Mouse (Mus musculus): ENCODE results near the gene Mmp17. TPM values are rescaled to one million over a fixed set of nuclear protein-coding genes. Genes with fewer than 3 reads are reported as not detected.
A peak's percentile ranks its signal among the peaks of the same experiment; 100 is the strongest.

Gene Mmp17
- total RNA-seq (2014; fragmentation: Nextera tagmentation), result 0.40 TPM in 1 of 2 replicates, not detected in the other
- not detected in 2 replicates for total RNA-seq (2017)

GRCm38 (mm10) chr5:129583761-129584582 is at the start of gene Mmp17:
Mmp17 (plus strand) TSS chr5:129584169.
- ATAC-seq (replicated peaks; ENCODE audit: low FRiP score, low TSS enrichment, poor library complexity, severe bottlenecking), result peak; percentile 81

- ATAC-seq (replicated peaks; ENCODE audit: low FRiP score, low TSS enrichment, poor library complexity, severe bottlenecking), result no peak
These were observed 49.5 kb upstream of the Mmp17 start for GRCm38 (mm10) chr5:129534500-129534899.

DNA sequence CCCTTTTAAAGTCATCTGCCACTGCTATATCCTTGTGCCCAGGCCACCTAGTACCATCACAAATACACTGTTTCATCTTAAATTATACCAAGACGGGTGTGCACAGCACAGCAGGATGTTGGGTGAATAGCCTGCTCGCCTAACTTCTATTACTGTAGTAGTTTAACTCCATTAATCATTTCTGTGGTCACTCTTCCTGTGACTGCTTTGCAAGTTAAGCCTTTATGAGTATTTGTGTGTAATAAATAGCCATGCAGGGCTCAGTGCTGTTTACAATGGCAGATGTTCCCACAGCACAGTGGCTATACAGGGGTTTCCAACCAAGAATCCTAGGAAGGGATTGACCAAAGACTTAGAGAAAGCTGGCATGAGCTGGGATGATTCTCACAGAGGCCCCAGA is 48.9 kb upstream of the Mmp17 start:
- no peak for ATAC-seq (replicated peaks; ENCODE audit: low FRiP score, low TSS enrichment, poor library complexity, severe bottlenecking)

GRCm38 (mm10) chr5:129535431-129535830 is 48.5 kb upstream of the Mmp17 start:
- ATAC-seq (replicated peaks; ENCODE audit: low FRiP score, low TSS enrichment, poor library complexity, severe bottlenecking), result no peak

DNA sequence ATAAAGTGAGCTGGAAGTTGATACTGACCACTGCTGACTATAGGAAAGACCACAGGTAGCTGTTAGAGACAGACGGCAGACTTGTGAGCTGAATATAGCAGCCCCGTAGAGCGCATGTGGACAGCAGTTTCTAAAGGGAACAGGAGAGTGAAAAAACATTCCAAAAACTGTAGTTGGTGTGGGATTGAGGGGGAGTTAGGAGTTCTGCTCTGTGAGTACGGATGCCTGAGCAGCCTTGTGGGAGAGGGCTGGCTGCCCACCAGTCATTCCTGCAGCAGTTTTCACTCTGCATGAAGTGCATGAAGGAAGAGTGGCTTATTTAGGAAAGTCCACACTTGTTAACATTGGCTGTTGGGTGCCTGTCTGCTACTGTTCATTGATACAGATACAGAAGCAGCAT is 45.1 kb upstream of the Mmp17 start:
- no peak for ATAC-seq (replicated peaks; ENCODE audit: low FRiP score, low TSS enrichment, poor library complexity, severe bottlenecking)

- peak; percentile 77 for ATAC-seq (replicated peaks; ENCODE audit: low FRiP score, low TSS enrichment, poor library complexity, severe bottlenecking)
These were observed 41.7 kb upstream of the Mmp17 start for GRCm38 (mm10) chr5:129542236-129542635.

DNA sequence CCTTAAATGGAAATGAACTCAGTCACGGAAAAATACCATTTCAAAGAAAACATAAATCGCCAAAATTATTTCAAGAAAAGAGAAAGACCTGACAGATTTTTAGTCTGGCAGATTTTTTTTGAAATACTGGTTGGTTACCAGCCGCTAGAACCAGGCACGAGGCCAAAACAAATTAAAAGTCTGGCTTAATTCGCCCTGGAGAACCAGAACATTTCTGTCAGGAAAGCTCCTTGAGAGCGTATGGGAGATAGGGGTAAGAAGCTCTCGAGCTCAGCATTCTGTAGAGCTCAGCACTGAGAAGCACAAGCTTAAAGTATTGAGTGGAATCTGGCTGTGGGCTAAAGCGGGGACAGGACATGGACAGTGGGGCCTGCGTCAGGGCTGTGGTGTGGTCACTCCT is 38.2 kb upstream of the Mmp17 start:
- no peak for ATAC-seq (replicated peaks; ENCODE audit: low FRiP score, low TSS enrichment, poor library complexity, severe bottlenecking)

- no peak for ATAC-seq (replicated peaks; ENCODE audit: low FRiP score, low TSS enrichment, poor library complexity, severe bottlenecking)
These were observed 34.3 kb upstream of the Mmp17 start for GRCm38 (mm10) chr5:129549716-129550115.

- no peak for ATAC-seq (replicated peaks; ENCODE audit: low FRiP score, low TSS enrichment, poor library complexity, severe bottlenecking)
These were observed 33.2 kb upstream of the Mmp17 start for GRCm38 (mm10) chr5:129550790-129551189.

DNA sequence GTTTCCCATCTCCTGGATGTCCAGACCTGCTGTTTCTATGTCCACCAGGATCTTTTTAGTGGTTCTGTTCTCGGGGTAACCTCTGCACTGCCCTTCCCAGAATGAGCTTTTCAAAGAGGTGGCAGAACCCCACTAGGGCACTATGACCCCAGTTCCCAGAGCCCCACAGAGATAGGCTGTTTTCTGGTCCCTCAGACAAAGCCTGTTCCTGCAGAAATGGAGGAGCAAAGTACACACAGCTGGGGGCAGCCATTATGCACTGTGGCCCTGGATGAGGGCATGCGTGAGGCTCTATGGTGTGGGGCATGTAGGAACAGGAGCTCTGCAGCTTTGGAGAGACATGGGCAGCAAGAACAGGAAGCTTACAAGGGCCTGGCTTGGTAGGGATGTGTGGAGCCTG is 32.0 kb upstream of the Mmp17 start:
- no peak for ATAC-seq (replicated peaks; ENCODE audit: low FRiP score, low TSS enrichment, poor library complexity, severe bottlenecking)

- no peak for ATAC-seq (replicated peaks; ENCODE audit: low FRiP score, low TSS enrichment, poor library complexity, severe bottlenecking)
These were observed 30.3 kb upstream of the Mmp17 start for GRCm38 (mm10) chr5:129553642-129554041.

DNA sequence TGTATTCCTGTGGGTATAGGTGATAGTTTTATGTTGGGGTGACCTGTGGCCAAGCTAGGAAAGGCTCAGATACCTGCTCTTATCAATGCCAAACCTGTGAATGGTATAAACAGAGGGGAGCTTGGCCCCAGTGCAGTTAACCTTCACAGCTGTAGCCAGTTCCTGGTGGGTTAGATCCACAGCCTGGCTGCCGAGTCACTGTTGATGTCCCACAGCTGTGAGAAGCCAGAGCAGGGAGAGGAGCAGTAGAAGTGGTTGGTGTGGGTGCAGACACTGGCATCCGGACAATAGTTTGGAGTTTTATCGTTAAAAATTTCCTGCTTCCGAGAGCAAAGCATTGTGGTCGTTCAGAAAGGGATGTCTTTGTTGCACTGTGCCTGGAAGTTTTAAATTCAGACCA is 25.4 kb upstream of the Mmp17 start:
- no peak for ATAC-seq (replicated peaks; ENCODE audit: low FRiP score, low TSS enrichment, poor library complexity, severe bottlenecking)

- ATAC-seq (replicated peaks; ENCODE audit: low FRiP score, low TSS enrichment, poor library complexity, severe bottlenecking), result no peak
These were observed 24.7 kb upstream of the Mmp17 start for GRCm38 (mm10) chr5:129559283-129559682.

- no peak for ATAC-seq (replicated peaks; ENCODE audit: low FRiP score, low TSS enrichment, poor library complexity, severe bottlenecking)
These were observed 21.6 kb upstream of the Mmp17 start for GRCm38 (mm10) chr5:129562342-129562741.

- ATAC-seq (replicated peaks; ENCODE audit: low FRiP score, low TSS enrichment, poor library complexity, severe bottlenecking), result no peak
These were observed 15.4 kb upstream of the Mmp17 start for GRCm38 (mm10) chr5:129568596-129568995.

- no peak for ATAC-seq (replicated peaks; ENCODE audit: low FRiP score, low TSS enrichment, poor library complexity, severe bottlenecking)
These were observed 5.8 kb upstream of the Mmp17 start for GRCm38 (mm10) chr5:129578201-129578600.

GRCm38 (mm10) chr5:129580046-129580445 is 3.9 kb upstream of the Mmp17 start:
- ATAC-seq (replicated peaks; ENCODE audit: low FRiP score, low TSS enrichment, poor library complexity, severe bottlenecking), result no peak

GRCm38 (mm10) chr5:129580572-129580971 is 3.4 kb upstream of the Mmp17 start:
- no peak for ATAC-seq (replicated peaks; ENCODE audit: low FRiP score, low TSS enrichment, poor library complexity, severe bottlenecking)

GRCm38 (mm10) chr5:129581015-129581414 is 3.0 kb upstream of the Mmp17 start:
- no peak for ATAC-seq (replicated peaks; ENCODE audit: low FRiP score, low TSS enrichment, poor library complexity, severe bottlenecking)

GRCm38 (mm10) chr5:129583331-129583730 is 638 bp upstream of the Mmp17 start:
- no peak for ATAC-seq (replicated peaks; ENCODE audit: low FRiP score, low TSS enrichment, poor library complexity, severe bottlenecking)

Measured in megakaryocyte-erythroid progenitor cell, adult 5-6 weeks (primary cell).